Mouse (Mus musculus): Measurements from ENCODE around the gene Fam111a.
"Not testable (repeated sequence)": the region's sequence is repeated elsewhere in the genome, so short reads cannot be mapped to it uniquely, and the experiment has no call there.

Gene Fam111a

GRCm38 (mm10) chr19:12545440-12545839 is at the start of gene Fam111a:
Fam111a (plus strand) TSS chr19:12545740.
- DNase-seq (ENCODE audit: low read depth, low spot score): not testable (repeated sequence)

GRCm38 (mm10) chr19:12496241-12496640 is 49.3 kb upstream of the Fam111a start:
- DNase-seq (ENCODE audit: low read depth, low spot score): no peak

- no peak for DNase-seq (ENCODE audit: low read depth, low spot score)
Measured at GRCm38 (mm10) chr19:12497909-12498308, 47.6 kb upstream of the Fam111a start.

- DNase-seq (ENCODE audit: low read depth, low spot score): no peak
Measured at GRCm38 (mm10) chr19:12498321-12498720, 47.2 kb upstream of the Fam111a start.

GRCm38 (mm10) chr19:12498941-12499340 is 46.6 kb upstream of the Fam111a start:
- DNase-seq (ENCODE audit: low read depth, low spot score): no peak

- DNase-seq (ENCODE audit: low read depth, low spot score): no peak
Measured at GRCm38 (mm10) chr19:12499485-12499884, 46.1 kb upstream of the Fam111a start.

- no peak for DNase-seq (ENCODE audit: low read depth, low spot score)
Measured at GRCm38 (mm10) chr19:12500124-12500523, 45.4 kb upstream of the Fam111a start.

- DNase-seq (ENCODE audit: low read depth, low spot score): no peak
Measured at GRCm38 (mm10) chr19:12500881-12501311, 44.6 kb upstream of the Fam111a start.

GRCm38 (mm10) chr19:12501370-12502347 is 43.9 kb upstream of the Fam111a start, which contains the start of gene Dtx4:
Dtx4 (minus strand) TSS chr19:12501454.
- peak; percentile 93 for DNase-seq (ENCODE audit: low read depth, low spot score)

- DNase-seq (ENCODE audit: low read depth, low spot score): no peak
Measured at GRCm38 (mm10) chr19:12502756-12503155, 42.8 kb upstream of the Fam111a start.

- no peak for DNase-seq (ENCODE audit: low read depth, low spot score)
Measured at GRCm38 (mm10) chr19:12514621-12515020, 30.9 kb upstream of the Fam111a start.

- DNase-seq (ENCODE audit: low read depth, low spot score): peak; percentile 92
Measured at GRCm38 (mm10) chr19:12517671-12518540, 27.6 kb upstream of the Fam111a start.

- no peak for DNase-seq (ENCODE audit: low read depth, low spot score)
Measured at GRCm38 (mm10) chr19:12518541-12518890, 27.0 kb upstream of the Fam111a start.

- DNase-seq (ENCODE audit: low read depth, low spot score): no peak
Measured at GRCm38 (mm10) chr19:12523377-12523776, 22.2 kb upstream of the Fam111a start.

- no peak for DNase-seq (ENCODE audit: low read depth, low spot score)
Measured at GRCm38 (mm10) chr19:12537168-12537567, 8.4 kb upstream of the Fam111a start.

GRCm38 (mm10) chr19:12539975-12540374 is 5.6 kb upstream of the Fam111a start:
- DNase-seq (ENCODE audit: low read depth, low spot score): no peak

- DNase-seq (ENCODE audit: low read depth, low spot score): no peak
Measured at GRCm38 (mm10) chr19:12540727-12541126, 4.8 kb upstream of the Fam111a start.

GRCm38 (mm10) chr19:12541644-12542043 is 3.9 kb upstream of the Fam111a start:
- DNase-seq (ENCODE audit: low read depth, low spot score): no peak

- peak; percentile 39 for DNase-seq (ENCODE audit: low read depth, low spot score)
Measured at GRCm38 (mm10) chr19:12549166-12549565, 3.6 kb downstream of the Fam111a start.

GRCm38 (mm10) chr19:12550005-12550942 is 4.7 kb downstream of the Fam111a start:
- no peak for DNase-seq (ENCODE audit: low read depth, low spot score)

- no peak for DNase-seq (ENCODE audit: low read depth, low spot score)
Measured at GRCm38 (mm10) chr19:12556293-12556692, 10.8 kb downstream of the Fam111a start.

Measured in 3T3-L1 (cell line).